Mouse (Mus musculus) lung, embryonic 15.5 days (tissue): ENCODE measurements around the gene Ddi2. TPM values are rescaled to one million over a fixed set of nuclear protein-coding genes. Genes with fewer than 3 reads are reported as not detected.

ENCODE experiments used
- ATAC-seq: fragments of 200-750 bp; cut with Nextera tagmentation; 2 replicates; pipeline ENCODE4 v1.8.0; 2017; ENCODE audit warnings: moderate number of reproducible peaks, borderline replicate concordance; ENCODE audit not compliant: low FRiP score, low TSS enrichment; ENCODE audit errors: extremely low read depth
- H3K27ac ChIP-seq: fragments of 300-500 bp; sonication (generic); 2 replicates; pipeline ENCODE4 v1.5.1; 2015; ENCODE audit warnings: moderate library complexity, mild to moderate bottlenecking, inconsistent platforms
- H3K27me3 ChIP-seq: fragments of 300-500 bp; sonication (generic); 2 replicates; pipeline ENCODE4 v1.6.1; 2015; ENCODE audit warnings: inconsistent platforms
- H3K36me3 ChIP-seq: fragments of 300-500 bp; sonication (generic); 2 replicates; pipeline ENCODE4 v1.6.1; 2015; ENCODE audit warnings: inconsistent platforms
- H3K4me1 ChIP-seq: fragments of 300-500 bp; sonication (generic); 2 replicates; pipeline ENCODE4 v1.6.1; 2015; ENCODE audit warnings: inconsistent platforms
- H3K4me2 ChIP-seq: fragments of 300-500 bp; sonication (generic); 2 replicates; pipeline ENCODE4 v1.6.1; 2015; ENCODE audit warnings: inconsistent platforms, mild to moderate bottlenecking, moderate library complexity
- H3K4me3 ChIP-seq: fragments of 300-500 bp; sonication (generic); 2 replicates; pipeline ENCODE4 v1.5.1; 2015; ENCODE audit warnings: mild to moderate bottlenecking, inconsistent platforms
- H3K9ac ChIP-seq: fragments of 300-500 bp; sonication (generic); 2 replicates; pipeline ENCODE4 v1.6.1; 2015; ENCODE audit warnings: inconsistent platforms
- H3K9me3 ChIP-seq: fragments of 300-500 bp; sonication (generic); 2 replicates; pipeline ENCODE4 v1.6.1; 2016; ENCODE audit warnings: inconsistent platforms
- WGBS: fragments of 180-500 bp; shearing (Covaris S2); methylation state at CpG from one replicate; pipeline ENCODE4 v1.1.7; 2015; 5-methylcytosine and 5-hydroxymethylcytosine counted together
- polyA plus RNA-seq: library from polyadenylated mRNA; unstranded; fragments of >200 nt; fragmentation: Nextera tagmentation; extraction: Ambion mirVana; gene quantifications from 2 replicates; pipeline ENCODE4 v1.2.1, GENCODE M21; 2015

Ddi2 gene
- polyA plus RNA-seq, 1 experiment from 2014 or later: 22.8 TPM

- 3% methylated on average over 38 of the region's 47 CpGs for WGBS
- Histone ChIP-seq H3K27ac (peak overlapping the region; percentile 67), H3K9me3 (no peaks in the 10 kb centered on the region), H3K4me2 (peak overlapping the region; percentile 81), H3K27me3 (no peaks in the 10 kb centered on the region), H3K4me3 (peak overlapping the region; percentile 73), H3K9ac (peak overlapping the region; percentile 81), H3K4me1 (peaks cover 19% of the 10 kb centered on the region), H3K36me3 (peaks cover 32% of the 10 kb centered on the region)
- peak; percentile 13; the same call in 1 of the 2 replicates for ATAC-seq
These were observed 59.9 kb downstream of the Ddi2 start for GRCm38 (mm10) chr4:141663122-141663931.

- no peaks in the 10 kb centered on the region for H3K27me3 ChIP-seq
- WGBS: 90% methylated on average over 11 of the region's 11 CpGs
- no peaks in the 10 kb centered on the region for H3K9me3 ChIP-seq
- no peak overlapping the region for H3K27ac ChIP-seq
- no peak for ATAC-seq
- peaks cover 32% of the 10 kb centered on the region for H3K36me3 ChIP-seq
- H3K4me3 ChIP-seq: no peak overlapping the region
- no peak overlapping the region for H3K9ac ChIP-seq
- no peak overlapping the region for H3K4me2 ChIP-seq
- H3K4me1 ChIP-seq: peaks cover 19% of the 10 kb centered on the region
These were observed 62.3 kb downstream of the Ddi2 start for GRCm38 (mm10) chr4:141660884-141661283.

- Histone ChIP-seq H3K27ac (no peak overlapping the region), H3K36me3 (peaks cover 32% of the 10 kb centered on the region), H3K4me3 (no peak overlapping the region), H3K9me3 (no peaks in the 10 kb centered on the region), H3K27me3 (no peaks in the 10 kb centered on the region), H3K9ac (no peak overlapping the region), H3K4me1 (peaks cover 16% of the 10 kb centered on the region), H3K4me2 (no peak overlapping the region)
- WGBS: 67% methylated on average over 4 of the region's 4 CpGs
- ATAC-seq: no peak
These were observed 63.5 kb downstream of the Ddi2 start for GRCm38 (mm10) chr4:141659739-141660138.

GRCm38 (mm10) chr4:141658846-141659484 is 64.3 kb downstream of the Ddi2 start:
- WGBS: 85% methylated on average over 6 of the region's 6 CpGs
- H3K9ac ChIP-seq: no peak overlapping the region
- peaks cover 32% of the 10 kb centered on the region for H3K36me3 ChIP-seq
- H3K4me2 ChIP-seq: no peak overlapping the region
- H3K27ac ChIP-seq: no peak overlapping the region
- H3K4me3 ChIP-seq: no peak overlapping the region
- no peak for ATAC-seq
- H3K4me1 ChIP-seq: peaks cover 12% of the 10 kb centered on the region
- no peaks in the 10 kb centered on the region for H3K27me3 ChIP-seq
- no peaks in the 10 kb centered on the region for H3K9me3 ChIP-seq

- Histone ChIP-seq H3K27me3 (no peaks in the 10 kb centered on the region), H3K4me2 (no peak overlapping the region), H3K9ac (no peak overlapping the region), H3K9me3 (no peaks in the 10 kb centered on the region), H3K4me3 (no peak overlapping the region), H3K4me1 (peaks cover 2% of the 10 kb centered on the region), H3K27ac (no peak overlapping the region), H3K36me3 (peaks cover 38% of the 10 kb centered on the region)
- WGBS: 81% methylated on average over 8 of the region's 8 CpGs
- ATAC-seq: no peak
These were observed 66.3 kb downstream of the Ddi2 start for GRCm38 (mm10) chr4:141656932-141657331.

- peaks cover 2% of the 10 kb centered on the region for H3K4me1 ChIP-seq
- no peak overlapping the region for H3K4me3 ChIP-seq
- H3K27ac ChIP-seq: no peak overlapping the region
- H3K9ac ChIP-seq: no peak overlapping the region
- peaks cover 36% of the 10 kb centered on the region for H3K36me3 ChIP-seq
- H3K4me2 ChIP-seq: no peak overlapping the region
- H3K9me3 ChIP-seq: no peaks in the 10 kb centered on the region
- H3K27me3 ChIP-seq: no peaks in the 10 kb centered on the region
- ATAC-seq: no peak
- WGBS: 74% methylated on average over 12 of the region's 12 CpGs
These were observed 67.2 kb downstream of the Ddi2 start for GRCm38 (mm10) chr4:141655908-141656608.

GRCm38 (mm10) chr4:141654509-141654908 is 68.7 kb downstream of the Ddi2 start:
- peaks cover 11% of the 10 kb centered on the region for H3K4me1 ChIP-seq
- WGBS: 80% methylated on average over 6 of the region's 6 CpGs
- H3K4me2 ChIP-seq: no peak overlapping the region
- H3K27me3 ChIP-seq: no peaks in the 10 kb centered on the region
- H3K36me3 ChIP-seq: peaks cover 20% of the 10 kb centered on the region
- ATAC-seq: no peak
- H3K27ac ChIP-seq: no peak overlapping the region
- H3K9ac ChIP-seq: no peak overlapping the region
- no peaks in the 10 kb centered on the region for H3K9me3 ChIP-seq
- no peak overlapping the region for H3K4me3 ChIP-seq

- H3K4me1 ChIP-seq: peaks cover 15% of the 10 kb centered on the region
- no peaks in the 10 kb centered on the region for H3K9me3 ChIP-seq
- H3K27me3 ChIP-seq: no peaks in the 10 kb centered on the region
- no peak overlapping the region for H3K4me2 ChIP-seq
- no peak for ATAC-seq
- H3K4me3 ChIP-seq: no peak overlapping the region
- WGBS: 84% methylated on average over 13 of the region's 13 CpGs
- peaks cover 13% of the 10 kb centered on the region for H3K36me3 ChIP-seq
- H3K27ac ChIP-seq: no peak overlapping the region
- no peak overlapping the region for H3K9ac ChIP-seq
These were observed 69.4 kb downstream of the Ddi2 start for GRCm38 (mm10) chr4:141653813-141654212.

- Histone ChIP-seq H3K4me2 (no peak overlapping the region), H3K9me3 (no peaks in the 10 kb centered on the region), H3K9ac (no peak overlapping the region), H3K36me3 (peaks cover 11% of the 10 kb centered on the region; the same call in 1 of the 2 replicates), H3K4me1 (peaks cover 16% of the 10 kb centered on the region), H3K4me3 (no peak overlapping the region), H3K27me3 (no peaks in the 10 kb centered on the region), H3K27ac (no peak overlapping the region)
- WGBS: 78% methylated on average over 8 of the region's 8 CpGs
- ATAC-seq: no peak
These were observed 70.2 kb downstream of the Ddi2 start for GRCm38 (mm10) chr4:141653044-141653443.

- H3K36me3 ChIP-seq: peaks cover 14% of the 10 kb centered on the region; the same call in 1 of the 2 replicates
- no peaks in the 10 kb centered on the region for H3K27me3 ChIP-seq
- H3K4me2 ChIP-seq: no peak overlapping the region
- no peak overlapping the region for H3K27ac ChIP-seq
- ATAC-seq: no peak
- H3K9ac ChIP-seq: no peak overlapping the region
- 90% methylated on average over 10 of the region's 10 CpGs for WGBS
- H3K4me3 ChIP-seq: no peak overlapping the region
- peaks cover 16% of the 10 kb centered on the region for H3K4me1 ChIP-seq
- no peaks in the 10 kb centered on the region for H3K9me3 ChIP-seq
These were observed 71.3 kb downstream of the Ddi2 start for GRCm38 (mm10) chr4:141651944-141652343.

GRCm38 (mm10) chr4:141651286-141651685 is 71.9 kb downstream of the Ddi2 start:
- Histone ChIP-seq H3K27ac (no peak overlapping the region), H3K4me1 (peaks cover 16% of the 10 kb centered on the region), H3K9me3 (no peaks in the 10 kb centered on the region), H3K4me3 (no peak overlapping the region), H3K4me2 (no peak overlapping the region), H3K27me3 (no peaks in the 10 kb centered on the region), H3K36me3 (peaks cover 14% of the 10 kb centered on the region; the same call in 1 of the 2 replicates), H3K9ac (no peak overlapping the region)
- no peak for ATAC-seq
- WGBS: 87% methylated on average over 6 of the region's 6 CpGs
